Mouse (Mus musculus): Measurements from ENCODE around the gene Muc5b. TPM values are rescaled to one million over a fixed set of nuclear protein-coding genes. Genes with fewer than 3 reads are reported as not detected.

The Muc5b gene
- polyA plus RNA-seq (2012; rRNA removed), result not detected in 2 replicates

GRCm38 (mm10) chr7:141838779-141839178 lies at the start of gene Muc5b:
TSS of gene Muc5b (plus strand) at chr7:141839070.

GRCm38 (mm10) chr7:141918407-141918806 lies 79.5 kb downstream of the Muc5b start, which contains the start of gene Tollip:
TSS of gene Tollip (minus strand) at chr7:141918507.

Other genes with a start within 250 kb of the Muc5b start
- 0.04 and 0.05 TPM in 2 replicates for gene Muc6, start 183.8 kb upstream of the Muc5b start, polyA plus RNA-seq (2012; rRNA removed)
- 1.0 and 1.4 TPM in 2 replicates for gene Muc2, start 148.7 kb upstream of the Muc5b start, polyA plus RNA-seq (2012; rRNA removed)
- gene Muc5ac, start 50.1 kb upstream of the Muc5b start, polyA plus RNA-seq (2012; rRNA removed), result 0.01 TPM in 1 of 2 replicates, not detected in the other
- gene Tollip, start 79.4 kb downstream of the Muc5b start, polyA plus RNA-seq (2012; rRNA removed), result 67.1 and 70.3 TPM in 2 replicates
- gene Brsk2, start 110.7 kb downstream of the Muc5b start, polyA plus RNA-seq (2012; rRNA removed), result 139 and 159 TPM in 2 replicates
- gene Mob2, start 222.0 kb downstream of the Muc5b start, polyA plus RNA-seq (2012; rRNA removed), result 43.3 and 45.4 TPM in 2 replicates

All from central nervous system, embryonic 14 days (tissue).